Mouse (Mus musculus) retina, postnatal 7 days (tissue): ENCODE results near the gene Hip1r.

Experiments
- DNase-seq: peaks from one replicate; pipeline ENCODE4 v3.0.0-alpha.2; 2012; ENCODE audit warnings: low read depth, low spot score

The Hip1r gene

GRCm38 (mm10) chr5:123973299-123974178 lies at the start of gene Hip1r:
TSS of gene Hip1r (plus strand) at chr5:123973628.
- DNase-seq: peak; percentile 37

DNA sequence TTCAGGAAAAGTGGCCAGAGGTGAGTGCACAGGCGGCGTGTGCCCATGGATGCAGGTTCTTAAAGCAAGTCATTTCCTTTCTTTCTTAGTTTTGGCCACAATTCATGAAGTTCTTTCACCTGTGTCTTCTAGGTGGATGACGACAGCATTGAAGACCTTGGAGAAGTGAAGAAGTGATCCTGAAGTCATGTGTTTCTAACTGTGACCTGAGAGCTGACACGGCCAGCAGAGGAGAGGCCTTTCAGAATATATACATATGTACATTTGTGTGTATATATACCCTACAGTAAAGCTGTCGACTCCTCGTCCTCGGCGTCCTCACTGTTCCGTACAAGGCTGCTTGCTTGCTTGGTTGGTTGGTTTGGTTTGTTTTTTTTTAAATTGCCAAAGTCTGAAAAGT lies 46.3 kb upstream of the Hip1r start, which contains the start of gene Gm43518:
Gene Gm43518, plus strand, starts transcription at position 301 of the 400 bp plus-strand sequence.
- DNase-seq: no peak

DNA sequence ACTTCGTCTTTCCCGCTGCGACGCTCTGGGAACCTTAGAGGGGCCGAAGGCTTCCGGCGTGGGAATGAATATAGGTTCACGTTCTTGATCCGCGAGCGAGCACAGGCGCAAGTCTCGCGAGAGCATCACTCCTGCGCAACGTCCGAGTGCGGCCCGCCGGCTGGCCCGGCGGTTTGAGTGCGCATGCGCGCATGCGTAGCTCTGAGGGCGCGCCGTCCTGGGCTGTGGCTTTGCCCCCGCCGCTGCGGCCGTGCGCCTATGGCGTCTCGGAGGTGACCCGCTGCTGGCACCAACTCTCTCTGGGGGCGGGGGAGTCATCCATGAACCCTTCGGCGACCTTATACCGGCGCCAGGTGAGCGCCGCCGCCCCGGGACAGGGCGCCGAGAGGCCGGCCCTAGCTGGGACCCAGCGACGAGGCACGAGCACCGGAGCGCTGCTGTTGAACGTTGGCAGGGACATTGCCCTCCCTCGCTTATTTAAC lies 42.9 kb upstream of the Hip1r start, which contains the start of gene Ccdc62:
Gene Ccdc62, plus strand, starts transcription at position 172 of the 482 bp plus-strand sequence.
- peak; percentile 94 for DNase-seq

- DNase-seq: no peak
These were observed 42.3 kb upstream of the Hip1r start for GRCm38 (mm10) chr5:123931131-123931530.

- DNase-seq: no peak
These were observed 40.5 kb upstream of the Hip1r start for GRCm38 (mm10) chr5:123932927-123933326.

DNA sequence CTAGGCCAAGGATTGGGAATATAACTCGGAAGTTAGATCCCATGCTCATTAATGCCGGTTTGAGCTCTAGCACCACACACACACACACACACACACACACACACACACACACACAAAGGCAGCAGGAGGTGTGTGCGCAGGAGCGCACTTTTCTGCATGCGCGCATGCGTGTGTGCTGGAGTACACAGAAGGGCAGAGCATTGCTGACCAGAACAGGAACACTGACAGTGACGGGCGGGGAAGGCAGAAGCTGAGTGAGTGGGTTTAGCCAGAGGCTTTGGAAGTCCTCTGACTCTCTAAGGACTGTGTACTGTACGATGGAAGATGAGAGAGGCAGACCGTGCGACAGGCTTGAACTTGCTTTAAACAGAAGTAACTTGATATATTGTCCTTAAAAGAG lies 39.9 kb upstream of the Hip1r start:
- no peak for DNase-seq

DNA sequence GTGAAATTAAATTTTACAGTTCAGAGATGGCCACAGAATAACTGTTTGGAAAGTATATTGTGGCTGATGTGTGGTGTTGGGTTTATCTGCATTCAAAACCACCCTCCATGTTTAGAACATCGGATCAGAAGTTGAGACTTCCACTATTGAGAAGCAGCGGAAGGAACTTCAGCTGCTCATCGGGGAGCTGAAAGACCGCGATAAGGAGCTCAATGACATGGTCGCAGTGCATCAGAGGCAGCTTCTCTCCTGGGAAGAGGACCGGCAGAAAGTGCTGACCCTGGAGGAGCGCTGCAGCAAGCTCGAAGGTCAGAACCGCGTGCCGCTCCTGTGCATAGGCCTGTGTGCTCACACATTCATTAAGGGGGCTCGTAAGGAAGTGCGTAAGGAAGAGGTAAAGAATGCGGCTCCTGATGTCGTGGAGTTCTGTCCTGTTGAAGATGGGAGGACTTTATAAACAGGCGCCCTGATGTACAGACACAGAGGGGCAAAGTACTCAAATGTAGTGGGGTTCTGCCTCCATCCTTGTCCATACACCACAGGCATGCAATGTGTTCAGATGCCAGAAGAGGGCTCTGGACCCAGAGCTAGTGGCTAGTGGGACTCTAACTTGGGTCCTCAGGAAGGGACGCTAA lies 39.4 kb upstream of the Hip1r start:
- DNase-seq: no peak

DNA sequence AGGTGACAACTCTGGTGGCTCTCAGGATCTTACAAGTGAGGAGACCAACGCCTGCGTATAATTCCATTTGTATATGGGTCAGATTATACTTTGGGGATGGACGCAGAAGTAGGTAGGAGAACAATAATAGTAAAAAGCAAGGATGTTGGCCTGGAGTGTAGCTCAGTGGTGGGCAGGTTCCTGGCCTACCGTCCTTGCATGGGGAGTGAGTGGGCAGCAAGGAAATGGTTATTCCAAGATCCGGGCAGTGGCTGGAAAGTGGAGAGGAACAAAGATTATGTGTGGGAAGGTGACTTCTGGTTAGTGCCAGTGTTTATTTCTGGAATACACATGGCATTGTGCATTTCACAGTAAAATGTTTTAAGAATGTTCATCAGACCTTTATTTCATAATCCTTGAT lies 37.5 kb upstream of the Hip1r start:
- no peak for DNase-seq

DNA sequence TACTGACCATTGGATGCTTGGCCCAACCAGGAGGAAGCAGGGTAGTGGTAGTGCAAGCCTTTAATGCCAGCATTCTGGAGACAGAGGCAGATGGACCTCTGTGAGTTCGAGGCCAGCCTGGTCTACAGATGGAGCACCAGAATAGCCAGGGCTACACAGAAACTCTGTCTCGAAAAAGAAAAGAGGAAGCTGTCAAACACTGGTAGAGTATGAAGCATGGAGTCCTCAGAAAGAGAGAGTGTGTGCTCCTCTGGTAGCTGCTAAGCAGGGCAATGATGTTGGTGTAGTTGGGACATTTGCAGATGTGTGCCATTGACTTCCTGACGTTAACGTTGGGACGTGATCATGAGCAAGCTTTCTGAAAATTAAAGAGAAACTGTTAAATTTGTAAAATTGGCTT lies 34.9 kb upstream of the Hip1r start:
- no peak for DNase-seq

DNA sequence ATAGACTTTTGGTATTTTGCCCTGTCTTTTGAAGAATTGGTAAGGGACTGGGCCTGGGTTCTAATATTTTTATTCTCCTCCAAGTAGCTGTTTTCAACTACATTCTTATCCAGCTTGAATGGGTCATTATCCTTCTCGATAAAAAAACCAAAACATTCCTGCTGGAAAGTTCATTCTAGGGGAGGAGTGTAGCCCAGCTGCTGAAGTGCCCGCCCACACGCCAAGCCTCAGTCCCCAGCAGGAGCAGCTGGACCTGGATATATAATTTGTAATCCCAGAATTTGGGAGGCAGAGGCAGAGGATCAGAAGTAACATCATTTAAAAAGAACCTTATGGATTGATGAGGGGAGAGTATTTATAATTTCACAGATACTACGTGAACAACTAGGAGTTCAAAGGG lies 26.9 kb upstream of the Hip1r start:
- no peak for DNase-seq

GRCm38 (mm10) chr5:123947041-123947761 lies 26.2 kb upstream of the Hip1r start:
- peak; percentile 60 for DNase-seq

GRCm38 (mm10) chr5:123952365-123953045 lies 20.9 kb upstream of the Hip1r start:
- no peak for DNase-seq

DNA sequence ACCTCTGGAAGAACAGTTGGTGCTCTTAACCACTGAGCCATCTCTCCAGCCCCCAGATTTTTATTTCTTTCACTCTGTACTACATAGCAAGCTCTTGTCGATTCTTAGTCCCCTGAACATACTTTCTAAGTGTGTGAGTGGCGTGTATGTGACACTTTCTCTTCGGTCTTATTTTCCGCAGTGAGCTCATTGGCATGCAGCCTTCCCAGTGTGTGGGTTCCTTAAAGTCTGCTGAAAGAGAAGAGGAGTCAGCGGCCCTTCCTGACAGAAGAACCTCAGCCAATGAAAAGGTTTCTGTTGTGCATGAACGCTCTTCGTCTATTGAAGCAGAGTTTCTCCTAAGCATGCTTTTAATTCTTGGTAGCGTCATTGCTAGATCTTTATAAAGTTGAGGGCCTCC lies 16.2 kb upstream of the Hip1r start:
- DNase-seq: no peak

- no peak for DNase-seq
These were observed 14.4 kb upstream of the Hip1r start for GRCm38 (mm10) chr5:123959018-123959417.

DNA sequence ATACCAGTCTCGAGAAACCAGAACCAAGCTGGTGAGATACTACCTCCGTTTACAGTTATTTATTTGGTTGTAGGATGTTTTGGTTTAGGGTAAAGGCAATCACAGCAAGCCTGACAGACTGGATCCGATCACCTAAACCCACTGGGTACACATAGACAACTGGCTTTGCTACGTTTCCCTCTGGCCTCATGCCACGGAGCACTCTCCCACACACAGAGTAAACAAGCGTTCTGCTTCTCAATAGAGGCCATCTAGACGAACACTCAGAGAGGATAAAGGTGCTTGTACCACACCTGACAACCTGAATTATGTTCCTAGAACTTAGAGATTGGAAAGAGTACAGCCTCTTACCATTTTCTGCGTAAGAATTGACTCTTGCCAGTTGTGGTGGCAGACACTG lies 13.3 kb upstream of the Hip1r start:
- DNase-seq: no peak

DNA sequence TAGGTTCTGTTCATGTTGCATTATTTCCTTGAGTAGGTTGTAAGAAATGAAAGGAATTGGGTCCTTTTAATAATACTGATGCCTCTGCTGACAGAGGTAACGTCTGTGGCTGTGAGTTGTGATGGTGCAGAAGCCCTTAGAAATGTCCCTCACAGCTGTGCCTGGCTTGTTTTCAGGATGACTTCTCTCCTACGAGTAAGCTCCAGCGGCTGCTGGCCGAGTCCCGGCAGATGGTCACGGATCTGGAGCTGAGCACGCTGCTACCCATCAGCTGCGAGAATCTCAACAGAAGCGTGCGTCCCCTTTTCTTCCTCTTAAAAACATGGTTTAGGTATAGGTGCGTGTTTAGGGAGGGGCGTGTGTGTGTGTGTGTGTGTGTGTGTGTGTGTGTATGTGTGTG lies 12.4 kb upstream of the Hip1r start:
- DNase-seq: no peak

DNA sequence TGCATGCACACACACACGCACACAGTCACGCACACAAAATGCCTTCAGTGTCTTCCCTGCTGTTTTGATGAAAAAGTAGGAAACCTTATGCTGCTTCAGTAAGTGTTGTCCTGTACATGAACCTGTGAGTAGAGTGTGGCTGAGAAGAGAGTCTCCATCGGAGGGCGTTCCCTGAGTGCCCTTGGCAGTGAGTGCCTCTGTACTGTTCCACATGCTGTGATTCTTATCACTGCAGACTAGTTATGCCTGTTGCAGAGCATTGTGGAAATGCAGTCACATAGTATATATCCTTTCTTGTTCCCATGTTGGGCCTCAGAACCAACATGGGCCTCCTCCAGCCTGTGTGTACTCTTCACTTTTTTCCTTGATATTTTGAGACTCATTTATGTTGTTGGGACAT lies 9.2 kb upstream of the Hip1r start:
- no peak for DNase-seq

DNA sequence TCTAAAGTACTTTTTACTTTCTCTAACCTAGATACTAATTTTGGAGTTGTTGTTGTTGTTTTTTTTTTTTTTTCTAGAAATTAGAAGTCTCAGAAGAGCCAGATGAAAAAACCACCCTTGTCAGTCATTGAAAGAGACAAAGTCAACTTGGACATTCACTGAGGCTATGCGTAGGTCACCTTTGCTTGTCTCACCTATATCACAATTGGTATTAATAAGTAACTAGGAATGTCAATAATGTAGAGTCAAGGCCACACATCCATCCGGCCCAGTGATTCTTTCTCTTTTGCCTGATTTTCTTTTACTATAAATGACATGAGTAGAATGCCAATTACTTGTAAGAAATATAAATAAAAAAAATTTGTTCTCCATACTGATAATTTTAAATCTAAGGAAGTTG lies 6.7 kb upstream of the Hip1r start:
- no peak for DNase-seq

- no peak for DNase-seq
These were observed 5.0 kb upstream of the Hip1r start for GRCm38 (mm10) chr5:123968468-123968867.

DNA sequence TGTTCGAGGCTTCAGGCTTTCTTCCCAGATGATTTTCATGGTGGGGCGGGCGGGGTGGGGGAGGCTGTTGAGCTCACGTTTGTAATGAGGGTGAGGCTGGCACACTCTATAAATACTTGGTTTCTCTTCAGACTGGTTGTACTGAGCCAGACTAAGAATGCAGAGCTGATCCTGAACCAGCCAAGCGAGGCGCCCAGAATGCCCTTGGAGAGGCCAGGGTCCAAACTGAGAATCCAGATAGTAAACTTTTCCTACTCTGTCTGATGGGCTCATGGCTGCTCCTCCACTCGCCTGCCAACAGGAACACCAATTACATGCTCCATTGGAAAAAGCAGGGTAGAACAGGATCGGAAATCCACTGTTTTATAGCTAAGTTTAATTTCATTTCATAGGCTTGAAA lies 4.2 kb upstream of the Hip1r start:
- DNase-seq: no peak

DNA sequence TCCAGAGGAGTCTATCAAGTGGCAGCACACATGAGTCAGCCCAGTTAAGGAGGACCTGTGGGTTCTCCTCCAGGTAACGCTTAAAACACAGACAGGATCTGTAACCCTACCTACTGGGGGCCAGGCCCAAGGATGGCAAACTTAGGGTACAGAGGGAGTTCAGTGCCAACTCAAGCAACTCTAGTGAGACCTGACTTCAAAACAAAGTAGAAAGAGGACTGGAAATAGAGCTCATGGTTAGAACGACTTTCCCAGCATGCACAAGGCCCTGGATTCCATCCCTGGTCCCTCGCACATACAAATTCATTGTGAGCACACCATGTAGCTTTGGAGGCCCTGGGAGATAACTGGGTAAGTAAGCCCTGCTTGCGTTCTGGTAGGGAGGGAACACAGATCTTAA lies 2.9 kb upstream of the Hip1r start:
- DNase-seq: no peak

- DNase-seq: no peak
These were observed 975 bp upstream of the Hip1r start for GRCm38 (mm10) chr5:123972453-123972852.
